Mouse (Mus musculus): Measurements from ENCODE around the gene Senp5. TPM values are rescaled to one million over a fixed set of nuclear protein-coding genes. Genes with fewer than 3 reads are reported as not detected.
A peak's percentile ranks its signal among the peaks of the same experiment; 100 is the strongest.

The Senp5 gene
- total RNA-seq (2021), result 10 to 100 TPM; 37.5 to 37.6 TPM
- long read RNA-seq, experiment 1, full-length matches to known transcripts, result 8 of 14 reads
- long read RNA-seq, experiment 1, partial matches to known transcripts, result 1 of 14 reads
- long read RNA-seq, experiment 1, other reads (novel, unspliced or antisense), result 5 of 14 reads
- long read RNA-seq, experiment 2, full-length matches to known transcripts, result 3 of 16 reads
- long read RNA-seq, experiment 2, partial matches to known transcripts, result 1 of 16 reads
- long read RNA-seq, experiment 2, other reads (novel, unspliced or antisense), result 12 of 16 reads

GRCm38 (mm10) chr16:32002509-32003477 is at the start of gene Senp5:
Senp5 (minus strand) TSS chr16:32003287.
- Histone ChIP-seq H3K27ac (peak within 1 kb of the TSS; percentile 94), H3K4me3 (peak within 1 kb of the TSS; percentile 97)
- peak; percentile 55 for TF ChIP-seq CTCF (conservative IDR thresholded peaks at IDR 0.05)
- DNase-seq (ENCODE audit: low spot score in 2 of 2), result peak; percentile 88 to 92

- Histone ChIP-seq H3K27ac (no peak overlapping the region), H3K4me3 (no peak overlapping the region)
- no peak for DNase-seq (ENCODE audit: low spot score in 2 of 2)
- peak; percentile 70 for TF ChIP-seq CTCF (conservative IDR thresholded peaks at IDR 0.05)
Measured at GRCm38 (mm10) chr16:32042367-32042766, 39.3 kb upstream of the Senp5 start.

GRCm38 (mm10) chr16:32019678-32020077 is 16.6 kb upstream of the Senp5 start:
- H3K27ac ChIP-seq, result no peak overlapping the region
- DNase-seq (ENCODE audit: low spot score in 2 of 2), result no peak
- no peak for TF ChIP-seq CTCF (conservative IDR thresholded peaks at IDR 0.05)

GRCm38 (mm10) chr16:32010330-32010729 is 7.2 kb upstream of the Senp5 start:
- no peak overlapping the region for H3K4me3 ChIP-seq
- no peak for TF ChIP-seq CTCF (conservative IDR thresholded peaks at IDR 0.05)
- no peak for DNase-seq (ENCODE audit: low spot score in 2 of 2)
- peak overlapping the region; percentile 53; the same call in 1 of the 2 replicates for H3K27ac ChIP-seq

More at GRCm38 (mm10) chr16:32019678-32020077, 16.6 kb upstream of the Senp5 start:
- H3K4me3 ChIP-seq, result no peak overlapping the region

GRCm38 (mm10) chr16:32009913-32010312 is 6.8 kb upstream of the Senp5 start:
- TF ChIP-seq CTCF (conservative IDR thresholded peaks at IDR 0.05), result peak; percentile 21; the same call in 1 of the 2 replicates
- Histone ChIP-seq H3K4me3 (no peak overlapping the region), H3K27ac (peak overlapping the region; percentile 53; the same call in 1 of the 2 replicates)
- DNase-seq (ENCODE audit: low spot score in 2 of 2), result peak; percentile 19 to 60

GRCm38 (mm10) chr16:32008529-32009293 is 5.6 kb upstream of the Senp5 start:
- no peak for TF ChIP-seq CTCF (conservative IDR thresholded peaks at IDR 0.05)
- no peak overlapping the region for H3K27ac ChIP-seq
- DNase-seq (ENCODE audit: low spot score in 2 of 2), result no peak
- H3K4me3 ChIP-seq, result no peak overlapping the region

- no peak for DNase-seq (ENCODE audit: low spot score in 2 of 2)
- H3K4me3 ChIP-seq, result no peak overlapping the region
- H3K27ac ChIP-seq, result no peak overlapping the region
- TF ChIP-seq CTCF (conservative IDR thresholded peaks at IDR 0.05), result no peak
Measured at GRCm38 (mm10) chr16:32004731-32005130, 1.6 kb upstream of the Senp5 start.

- no peak overlapping the region for H3K4me3 ChIP-seq
- no peak for DNase-seq (ENCODE audit: low spot score in 2 of 2)
- no peak for TF ChIP-seq CTCF (conservative IDR thresholded peaks at IDR 0.05)
- H3K27ac ChIP-seq, result no peak overlapping the region
Measured at GRCm38 (mm10) chr16:31996371-31996770, 6.7 kb downstream of the Senp5 start.

GRCm38 (mm10) chr16:31993946-31994345 is 9.1 kb downstream of the Senp5 start:
- TF ChIP-seq CTCF (conservative IDR thresholded peaks at IDR 0.05), result no peak
- Histone ChIP-seq H3K4me3 (no peak overlapping the region), H3K27ac (no peak overlapping the region)
- no peak for DNase-seq (ENCODE audit: low spot score in 2 of 2)

- Histone ChIP-seq H3K4me3 (no peak overlapping the region), H3K27ac (no peak overlapping the region)
- no peak for DNase-seq (ENCODE audit: low spot score in 2 of 2)
- no peak for TF ChIP-seq CTCF (conservative IDR thresholded peaks at IDR 0.05)
Measured at GRCm38 (mm10) chr16:31993195-31993594, 9.9 kb downstream of the Senp5 start.

GRCm38 (mm10) chr16:31992039-31992438 is 11.0 kb downstream of the Senp5 start:
- Histone ChIP-seq H3K27ac (no peak overlapping the region), H3K4me3 (no peak overlapping the region)
- peak; percentile 52 for TF ChIP-seq CTCF (conservative IDR thresholded peaks at IDR 0.05)
- no peak for DNase-seq (ENCODE audit: low spot score in 2 of 2)

- Histone ChIP-seq H3K27ac (no peak overlapping the region), H3K4me3 (no peak overlapping the region)
- no peak for TF ChIP-seq CTCF (conservative IDR thresholded peaks at IDR 0.05)
- DNase-seq (ENCODE audit: low spot score in 2 of 2), result no peak
Measured at GRCm38 (mm10) chr16:31980946-31981345, 22.1 kb downstream of the Senp5 start.

All from layer of hippocampus, adult 2 months (tissue).